Mouse (Mus musculus): ENCODE data around the gene Unc79.

Unc79 gene

DNA sequence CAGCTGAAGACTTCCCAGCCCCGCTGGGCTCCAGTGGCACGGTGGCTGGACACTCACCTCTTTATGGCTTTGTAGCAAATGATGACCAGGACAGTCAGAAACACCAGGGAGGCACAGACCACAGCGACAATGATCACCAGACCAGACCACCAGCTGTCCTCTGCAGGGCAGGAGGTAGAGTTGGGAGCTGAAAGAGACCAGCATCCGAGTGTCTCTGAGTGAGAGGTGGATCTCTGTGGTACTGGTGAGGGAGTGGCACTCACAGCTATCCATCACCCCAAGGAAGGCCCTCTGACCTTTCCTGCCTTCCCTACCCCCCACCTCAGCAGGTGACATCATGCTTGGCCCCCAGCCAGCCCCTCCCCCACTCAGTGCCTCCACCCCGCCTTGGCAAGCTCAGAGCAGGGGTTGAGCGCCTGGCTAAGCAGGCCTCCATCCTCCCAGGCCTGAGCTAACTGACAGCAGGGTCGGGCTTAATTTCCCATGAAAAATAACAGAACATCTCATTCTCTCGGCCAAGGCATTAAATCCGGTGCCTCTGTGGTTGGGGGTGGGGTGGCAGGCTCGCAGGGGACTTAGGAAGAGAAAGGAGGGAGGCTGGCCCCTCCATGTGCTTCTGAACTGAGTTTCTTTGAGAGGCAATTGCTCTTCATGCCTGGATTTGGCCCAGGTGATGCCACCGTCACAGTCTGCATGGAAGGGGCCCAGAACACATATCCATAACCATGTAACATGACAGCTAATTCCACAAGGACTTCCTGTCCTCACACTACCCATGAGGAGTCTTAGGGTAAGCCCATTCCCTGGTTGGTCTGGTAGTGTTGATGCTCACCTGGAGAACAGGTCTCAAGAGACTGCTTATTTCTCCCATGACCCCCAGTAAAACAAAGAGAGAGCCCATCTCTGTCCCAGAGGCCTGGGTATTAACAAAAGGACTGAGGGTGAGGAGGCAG, 254.2 kb downstream of the Unc79 start:
- DNase-seq (ENCODE audit: low spot score in 2 of 2): peak in 1 of 2 experiments; percentile 68

DNA sequence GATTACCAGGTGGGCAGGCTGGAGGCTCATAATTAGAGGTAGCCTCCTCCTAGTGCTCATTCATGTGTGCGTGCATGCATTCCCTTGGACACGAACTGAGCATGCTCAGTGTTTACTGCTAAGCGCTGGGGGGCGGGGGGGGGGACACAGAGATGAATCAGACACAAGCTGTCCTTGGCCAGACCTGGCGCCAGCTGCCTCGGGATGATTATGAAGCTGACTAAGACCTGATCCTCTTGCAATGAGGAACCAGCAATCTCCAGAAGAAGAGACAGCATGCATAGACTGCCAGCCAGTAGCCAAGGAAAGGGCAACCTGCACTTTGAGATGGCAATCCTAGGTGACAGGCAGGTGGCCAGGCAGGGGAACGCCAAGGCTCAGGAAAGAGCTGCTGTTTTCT, 256.9 kb downstream of the Unc79 start:
- no peak for DNase-seq (ENCODE audit: low spot score in 2 of 2)

DNA sequence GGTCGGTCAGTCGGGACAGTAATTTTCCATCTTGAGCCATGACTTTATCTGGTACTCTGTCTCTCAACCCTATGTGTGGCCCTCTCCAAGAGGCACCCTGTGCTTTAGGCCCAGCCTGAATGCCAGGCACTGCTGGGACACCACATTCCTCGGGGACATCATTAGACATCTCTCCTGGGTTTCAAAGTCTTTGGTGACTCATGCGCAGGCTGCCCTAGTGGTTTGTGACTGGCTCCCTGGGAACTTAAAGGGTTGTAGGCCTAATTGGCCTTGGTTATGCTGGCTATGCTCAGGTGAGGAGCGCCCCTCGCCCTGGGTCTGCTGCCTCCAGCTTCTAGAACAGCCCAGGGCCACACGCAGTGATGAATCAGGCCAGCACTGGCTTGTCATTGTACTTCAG, 260.9 kb downstream of the Unc79 start:
- no peak for DNase-seq (ENCODE audit: low spot score in 2 of 2)

DNA sequence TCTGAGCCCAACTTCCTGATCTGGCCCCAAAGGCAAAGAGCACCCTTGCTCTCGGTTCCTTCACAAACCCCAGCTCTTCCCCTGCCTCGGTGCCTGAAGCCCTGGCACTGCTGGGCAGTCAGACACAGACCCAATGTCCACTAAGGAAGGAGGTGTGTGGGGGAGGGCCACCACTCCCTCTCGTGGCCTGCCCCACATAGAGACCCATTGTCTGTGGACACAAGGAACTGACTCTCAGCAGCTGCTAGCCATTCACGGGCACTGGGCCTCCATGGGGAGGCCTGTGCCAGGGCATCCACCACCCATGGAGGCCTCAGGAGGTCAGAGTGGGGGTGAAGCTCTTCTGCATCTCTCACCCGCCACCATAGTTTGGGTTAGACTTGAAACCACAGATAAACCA, 262.4 kb downstream of the Unc79 start:
- DNase-seq (ENCODE audit: low spot score in 2 of 2): no peak

DNA sequence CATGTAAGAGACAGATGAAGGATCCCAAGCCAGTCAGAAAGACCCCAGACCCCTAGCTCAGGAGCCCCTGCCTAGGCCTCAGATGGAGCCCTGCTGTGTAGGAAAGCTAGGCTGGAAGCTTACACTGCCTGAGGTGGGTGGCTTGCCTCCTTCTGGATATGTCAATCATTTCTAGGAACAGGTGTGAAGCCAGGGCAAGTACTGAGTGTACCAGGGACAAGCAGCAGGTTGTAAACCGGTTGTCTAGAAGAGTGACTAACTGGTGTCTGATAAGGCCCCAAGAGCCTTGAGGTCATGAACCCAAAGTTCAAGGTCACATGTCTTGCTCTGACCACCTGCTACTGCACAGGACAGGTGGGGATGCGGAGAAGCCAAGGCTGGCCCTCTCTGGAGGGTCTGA, 264.9 kb downstream of the Unc79 start:
- DNase-seq (ENCODE audit: low spot score in 2 of 2): no peak

DNA sequence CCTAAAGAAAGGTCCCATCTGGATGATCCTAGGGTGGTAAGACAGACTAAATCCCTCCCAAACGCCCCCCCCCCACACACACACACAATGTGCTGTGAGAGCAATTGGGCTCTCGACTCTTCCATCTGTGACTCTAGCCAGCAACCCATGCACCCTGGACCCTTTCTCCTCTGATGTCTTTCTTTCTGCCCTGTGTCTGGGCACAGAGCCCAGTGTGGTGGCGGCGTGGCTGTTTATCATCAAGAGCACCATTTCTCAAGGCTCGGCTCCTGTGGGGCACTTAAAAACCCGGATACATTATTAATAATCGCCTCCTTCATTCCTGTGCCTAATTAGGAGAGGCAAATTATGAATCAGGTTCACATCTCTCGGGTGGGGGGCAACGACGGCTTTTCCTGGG, 265.6 kb downstream of the Unc79 start:
- DNase-seq (ENCODE audit: low spot score in 2 of 2): no peak

DNA sequence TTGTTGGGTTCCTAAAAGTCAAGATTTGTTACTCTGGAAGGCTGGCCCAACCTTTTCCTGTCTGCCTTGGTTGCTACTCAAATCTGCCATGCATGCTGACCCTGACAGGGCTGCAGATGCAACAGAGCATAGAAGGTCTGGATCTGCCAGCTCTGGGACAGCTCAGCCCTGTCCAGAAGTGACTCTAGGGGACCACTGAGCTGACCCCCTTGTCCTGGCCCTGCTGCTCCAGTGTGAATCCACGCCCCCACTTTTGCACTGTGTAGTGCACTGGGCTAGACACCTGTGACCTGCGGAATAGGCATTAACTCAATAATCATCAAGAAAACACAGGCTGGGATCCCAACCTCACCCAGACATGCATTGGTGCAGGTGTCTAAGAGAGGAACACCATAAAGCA, 266.1 kb downstream of the Unc79 start:
- no peak for DNase-seq (ENCODE audit: low spot score in 2 of 2)

DNA sequence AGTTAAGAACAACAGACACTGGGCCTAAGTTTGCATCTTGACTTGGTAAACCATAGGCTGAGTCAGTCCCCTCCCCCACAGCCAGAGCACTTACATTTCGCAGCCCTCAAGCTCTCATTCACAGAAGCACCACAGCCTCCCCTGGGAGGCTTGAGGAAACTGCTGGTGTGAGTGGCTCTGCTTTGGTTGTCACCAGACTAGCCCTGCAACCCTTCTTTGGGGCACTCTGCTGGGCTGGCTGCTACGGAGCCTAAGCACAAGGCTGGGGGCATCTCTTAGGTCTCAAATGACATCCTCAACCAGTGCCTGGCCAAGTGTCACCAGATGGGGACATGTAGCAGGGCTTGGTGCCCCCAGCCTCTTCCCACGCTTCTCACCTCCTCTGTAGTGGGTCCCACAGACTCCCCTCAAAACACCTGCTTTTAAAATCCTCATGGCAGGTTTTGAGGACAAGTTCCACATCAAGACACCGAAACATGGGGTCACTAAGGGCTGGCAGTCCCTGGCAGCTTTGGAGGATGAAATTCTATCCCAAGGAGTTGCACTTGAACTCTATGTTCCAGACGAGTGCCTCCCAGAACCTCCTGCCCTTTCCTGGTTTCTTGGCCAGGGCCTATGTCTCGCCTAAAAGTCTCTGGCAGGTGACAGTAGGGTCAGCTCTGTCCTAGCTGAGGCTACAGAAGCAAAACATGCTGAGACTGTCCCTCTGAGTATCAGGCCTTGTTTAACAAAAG, 267.4 kb downstream of the Unc79 start:
- no peak for DNase-seq (ENCODE audit: low spot score in 2 of 2)

DNA sequence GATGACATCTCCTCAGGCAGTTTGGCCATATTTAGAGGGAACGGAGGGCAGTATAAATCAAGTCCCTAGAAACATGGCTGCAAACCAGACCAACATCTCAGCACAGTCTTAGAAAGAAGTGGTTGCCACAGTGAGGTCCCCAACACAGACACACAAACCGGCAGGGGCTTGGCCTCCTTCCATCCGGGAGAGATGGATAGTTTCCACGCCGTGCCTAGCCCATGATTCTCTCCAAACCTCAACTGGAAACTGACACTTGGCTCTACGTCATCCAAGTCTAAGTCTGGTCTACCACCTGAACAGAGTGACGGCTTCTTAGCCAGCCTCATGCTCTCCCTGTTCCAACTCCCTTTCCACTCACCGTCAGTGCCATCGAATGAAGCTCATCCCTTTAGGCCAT, 275.0 kb downstream of the Unc79 start:
- DNase-seq (ENCODE audit: low spot score in 2 of 2): no peak

DNA sequence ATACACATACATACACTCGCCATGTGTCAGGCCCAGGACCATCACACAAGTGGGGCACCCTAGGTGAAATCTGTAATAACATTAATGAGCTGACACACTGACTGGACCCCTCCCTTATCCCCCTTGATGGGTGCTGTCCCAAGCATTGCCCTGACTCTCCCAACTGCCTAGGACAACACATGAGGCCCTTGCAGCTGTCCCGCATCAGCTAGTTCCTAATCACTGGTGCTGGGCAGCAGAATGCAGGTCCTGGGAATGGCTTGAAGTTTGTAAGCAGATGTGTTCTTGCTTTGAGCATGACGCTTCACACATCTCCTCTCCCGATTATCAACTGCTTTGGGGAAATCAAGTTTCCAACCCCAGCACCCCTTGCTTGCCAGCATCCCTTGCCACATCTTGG, 277.5 kb downstream of the Unc79 start:
- no peak for DNase-seq (ENCODE audit: low spot score in 2 of 2)

DNA sequence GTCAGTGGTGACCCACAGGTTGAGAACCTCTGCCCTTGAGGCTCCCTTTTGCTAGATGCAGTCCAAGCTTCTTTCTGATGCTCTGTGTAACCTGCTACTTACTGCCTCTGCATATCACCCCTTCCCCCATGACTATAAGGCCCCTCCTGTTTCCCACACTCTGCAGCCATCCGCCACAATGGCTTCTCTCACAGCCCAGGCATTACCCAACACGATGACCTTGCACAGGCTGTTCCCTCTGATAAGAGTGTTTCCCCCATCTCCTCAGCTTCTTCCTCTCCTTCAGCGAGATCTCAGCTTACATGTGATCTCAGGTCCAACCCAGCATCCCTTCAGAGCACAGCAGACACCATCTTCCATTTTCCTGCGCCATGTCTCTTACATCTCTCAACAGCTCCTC, 280.4 kb downstream of the Unc79 start:
- DNase-seq (ENCODE audit: low spot score in 2 of 2): no peak
